Mouse (Mus musculus) limb, embryonic 11.5 days (tissue): ENCODE data around the gene Klrb1b. TPM values are rescaled to one million over a fixed set of nuclear protein-coding genes. Genes with fewer than 3 reads are reported as not detected.

ENCODE experiments used
- polyA plus RNA-seq: library from polyadenylated mRNA; unstranded; fragments of >200 nt; fragmentation: Nextera tagmentation; extraction: Ambion mirVana; gene quantifications from 2 replicates; pipeline ENCODE4 v1.2.1, GENCODE M21; 2014

The Klrb1b gene
- polyA plus RNA-seq, 1 experiment from 2014 or later, result not detected

Other genes with a start within 250 kb of the Klrb1b start
- gene A2ml1, start 244.7 kb downstream of the Klrb1b start, polyA plus RNA-seq, result not detected in 2 replicates
- gene Klrb1a, start 202.8 kb downstream of the Klrb1b start, polyA plus RNA-seq, result not detected in 2 replicates
- gene Clec2h, start 163.9 kb downstream of the Klrb1b start, polyA plus RNA-seq, result not detected in 2 replicates
- gene Klrb1, start 103.3 kb downstream of the Klrb1b start, polyA plus RNA-seq, result not detected in 2 replicates
- gene Klrb1c, start 37.1 kb downstream of the Klrb1b start, polyA plus RNA-seq, result not detected in 2 replicates
- not detected in 2 replicates for gene Gm44511, start within 50 bp of the Klrb1b start, polyA plus RNA-seq
- gene Clec2i, start 61.3 kb upstream of the Klrb1b start, polyA plus RNA-seq, result not detected in 2 replicates
- gene BC035044, start 64.8 kb upstream of the Klrb1b start, polyA plus RNA-seq, result 0.58 and 0.96 TPM in 2 replicates
- not detected in 2 replicates for gene Clec2g, start 108.0 kb upstream of the Klrb1b start, polyA plus RNA-seq
- gene Klrb1f, start 219.6 kb upstream of the Klrb1b start, polyA plus RNA-seq, result 0.11 TPM in 1 of 2 replicates, not detected in the other